Mouse (Mus musculus) heart, postnatal 0 days (tissue): ENCODE data around the gene Wdr25.

Experiments
- CTCF ChIP-seq: IDR thresholded peaks from 2 replicates; pipeline ENCODE4 v1.5.1; 2016; ENCODE audit warnings: antibody characterized with exemption, control low read depth, low read depth
- EP300 ChIP-seq: IDR thresholded peaks from 2 replicates; pipeline ENCODE4 v1.6.1; 2016; ENCODE audit warnings: antibody characterized with exemption, low read depth

GRCm38 (mm10) chr12:108906398-108906797 lies 13.0 kb downstream of the Wdr25 start:
- no peak for TF ChIP-seq CTCF
- no peak for TF ChIP-seq EP300
